Mouse (Mus musculus) small intestine, adult 2 months (tissue): ENCODE measurements at regions not wholly inside any gene's neighbourhood (a gene's known extent, or its start where the extent isn't known, plus 50 kb on each side); places are given as distances from the start of the nearest gene placed in this dataset.

Experiments
- H3K27ac ChIP-seq: fragments of 200-500 bp; 2 replicates; pipeline ENCODE4 v1.5.1; 2012; ENCODE audit warnings: low read depth, low read length, control low read depth, inconsistent platforms; ENCODE audit not compliant: insufficient read depth
- H3K27me3 ChIP-seq: fragments of 200-500 bp; 2 replicates; pipeline ENCODE4 v1.6.1; 2012; ENCODE audit warnings: mild to moderate bottlenecking, moderate library complexity, low read length, inconsistent platforms; ENCODE audit not compliant: control insufficient read depth, insufficient read depth
- H3K36me3 ChIP-seq: fragments of 200-500 bp; 2 replicates; pipeline ENCODE4 v1.6.1; 2012; ENCODE audit warnings: mild to moderate bottlenecking, low read length, control low read depth, inconsistent platforms; ENCODE audit not compliant: control insufficient read depth, insufficient read depth
- H3K4me1 ChIP-seq: fragments of 200-500 bp; 2 replicates; pipeline ENCODE4 v1.6.1; 2012; ENCODE audit warnings: low read length, inconsistent platforms, mixed read lengths; ENCODE audit not compliant: control insufficient read depth, insufficient read depth, insufficient read length
- H3K4me3 ChIP-seq: fragments of 200-500 bp; 2 replicates; pipeline ENCODE4 v1.5.1; 2012; ENCODE audit warnings: low read depth, mild to moderate bottlenecking, control low read depth, inconsistent platforms, low read length, moderate library complexity
- CTCF ChIP-seq: fragments of 200-500 bp; IDR thresholded peaks from 2 replicates; pipeline ENCODE4 v1.5.1; 2012; ENCODE audit warnings: low read depth, mild to moderate bottlenecking, control low read depth, inconsistent platforms, low read length, moderate library complexity, mixed read lengths; ENCODE audit not compliant: insufficient replicate concordance, insufficient read length; ENCODE audit errors: extremely low read depth
- POLR2A ChIP-seq: fragments of 200-500 bp; IDR thresholded peaks from 2 replicates; pipeline ENCODE4 v1.6.1; 2012; ENCODE audit warnings: low read depth, mild to moderate bottlenecking, control low read depth, inconsistent platforms, low read length, moderate library complexity
- WGBS: fragments of 180-500 bp; shearing (Covaris S2); methylation state at CpG from one replicate; pipeline ENCODE4 v1.1.7; 2018; 5-methylcytosine and 5-hydroxymethylcytosine counted together

GRCm38 (mm10) chr11:114370708-114371107 is 297.6 kb upstream of the Rpl38 start:
- H3K4me1 ChIP-seq, result no peaks in the 10 kb centered on the region
- TF ChIP-seq POLR2A, result no peak
- TF ChIP-seq CTCF, result no peak
- 43% methylated on average over 10 of the region's 10 CpGs for WGBS
- no peaks in the 10 kb centered on the region for H3K36me3 ChIP-seq
- no peak overlapping the region for H3K27ac ChIP-seq
- H3K27me3 ChIP-seq, result no peaks in the 10 kb centered on the region
- H3K4me3 ChIP-seq, result no peak overlapping the region

- Histone ChIP-seq H3K27ac (no peak overlapping the region), H3K27me3 (no peaks in the 10 kb centered on the region), H3K36me3 (no peaks in the 10 kb centered on the region), H3K4me1 (no peaks in the 10 kb centered on the region), H3K4me3 (no peak overlapping the region)
- TF ChIP-seq POLR2A (no peak), CTCF (no peak)
- 68% methylated on average over 8 of the region's 8 CpGs for WGBS
These were observed 300.5 kb upstream of the Rpl38 start for GRCm38 (mm10) chr11:114367779-114368178.

- Histone ChIP-seq H3K27me3 (no peaks in the 10 kb centered on the region), H3K4me3 (no peak overlapping the region), H3K4me1 (no peaks in the 10 kb centered on the region), H3K36me3 (no peaks in the 10 kb centered on the region), H3K27ac (no peak overlapping the region)
- no peak for TF ChIP-seq CTCF
- TF ChIP-seq POLR2A, result no peak
- WGBS, result 63% methylated on average over 8 of the region's 8 CpGs
These were observed 294.1 kb upstream of the Sdk2 start for GRCm38 (mm10) chr11:114360946-114361345.

- no peaks in the 10 kb centered on the region for H3K36me3 ChIP-seq
- TF ChIP-seq CTCF (no peak), POLR2A (no peak)
- 83% methylated on average over 10 of the region's 10 CpGs for WGBS
- no peaks in the 10 kb centered on the region for H3K4me1 ChIP-seq
- no peak overlapping the region for H3K4me3 ChIP-seq
- H3K27me3 ChIP-seq, result no peaks in the 10 kb centered on the region
- no peak overlapping the region for H3K27ac ChIP-seq
These were observed 293.5 kb upstream of the Sdk2 start for GRCm38 (mm10) chr11:114360321-114360720.

GRCm38 (mm10) chr11:114352146-114352795 is 285.4 kb upstream of the Sdk2 start:
- Histone ChIP-seq H3K4me3 (no peak overlapping the region), H3K27me3 (no peaks in the 10 kb centered on the region), H3K27ac (no peak overlapping the region), H3K36me3 (no peaks in the 10 kb centered on the region), H3K4me1 (no peaks in the 10 kb centered on the region)
- WGBS, result 35% methylated on average over 4 of the region's 4 CpGs
- TF ChIP-seq CTCF, result no peak
- no peak for TF ChIP-seq POLR2A

GRCm38 (mm10) chr11:114336839-114337484 is 270.1 kb upstream of the Sdk2 start:
- Histone ChIP-seq H3K27me3 (no peaks in the 10 kb centered on the region; the same call in 1 of the 2 replicates), H3K27ac (no peak overlapping the region)
- 85% methylated on average over 12 of the region's 12 CpGs for WGBS

More at GRCm38 (mm10) chr11:114336839-114337484, 270.1 kb upstream of the Sdk2 start:
- H3K36me3 ChIP-seq, result no peaks in the 10 kb centered on the region
- no peaks in the 10 kb centered on the region for H3K4me1 ChIP-seq
- no peak for TF ChIP-seq CTCF
- no peak for TF ChIP-seq POLR2A
- no peak overlapping the region for H3K4me3 ChIP-seq
